Mouse (Mus musculus) kidney, adult 11 months (tissue): ENCODE measurements around the gene Plin5.

Experiments
- DNase-seq: peaks from one replicate; pipeline ENCODE4 v3.0.0; 2022

The Plin5 gene

GRCm38 (mm10) chr17:56117251-56117710 lies at the start of gene Plin5:
TSS of gene Plin5 (minus strand) at chr17:56117596.
- peak; percentile 78 for DNase-seq

GRCm38 (mm10) chr17:56165671-56166070 lies 48.3 kb upstream of the Plin5 start:
- no peak for DNase-seq

GRCm38 (mm10) chr17:56164510-56164909 lies 47.1 kb upstream of the Plin5 start:
- no peak for DNase-seq

- no peak for DNase-seq
Observed at GRCm38 (mm10) chr17:56163523-56164102, 46.2 kb upstream of the Plin5 start.

GRCm38 (mm10) chr17:56162231-56162774 lies 44.9 kb upstream of the Plin5 start, which contains the start of gene Tnfaip8l1:
TSS of gene Tnfaip8l1 (plus strand) at chr17:56162477.
- DNase-seq: peak; percentile 95

GRCm38 (mm10) chr17:56159729-56160128 lies 42.3 kb upstream of the Plin5 start:
- peak; percentile 57 for DNase-seq

GRCm38 (mm10) chr17:56153643-56154042 lies 36.2 kb upstream of the Plin5 start:
- DNase-seq: no peak

- DNase-seq: no peak
Observed at GRCm38 (mm10) chr17:56149897-56150296, 32.5 kb upstream of the Plin5 start.

GRCm38 (mm10) chr17:56148790-56149618 lies 31.6 kb upstream of the Plin5 start:
- no peak for DNase-seq

- DNase-seq: no peak
Observed at GRCm38 (mm10) chr17:56148280-56148679, 30.9 kb upstream of the Plin5 start.

GRCm38 (mm10) chr17:56147420-56147819 lies 30.0 kb upstream of the Plin5 start:
- DNase-seq: no peak

- no peak for DNase-seq
Observed at GRCm38 (mm10) chr17:56146131-56146530, 28.7 kb upstream of the Plin5 start.

- no peak for DNase-seq
Observed at GRCm38 (mm10) chr17:56144546-56144945, 27.1 kb upstream of the Plin5 start.

GRCm38 (mm10) chr17:56141702-56142605 lies 24.6 kb upstream of the Plin5 start:
- no peak for DNase-seq

- no peak for DNase-seq
Observed at GRCm38 (mm10) chr17:56139858-56140595, 22.6 kb upstream of the Plin5 start, which contains the start of gene Sema6b. TSS of gene Sema6b (minus strand) at chr17:56140343.

GRCm38 (mm10) chr17:56139355-56139754 lies 22.0 kb upstream of the Plin5 start:
- DNase-seq: no peak

- DNase-seq: no peak
Observed at GRCm38 (mm10) chr17:56137839-56138613, 20.6 kb upstream of the Plin5 start.

GRCm38 (mm10) chr17:56136558-56136957 lies 19.2 kb upstream of the Plin5 start:
- no peak for DNase-seq

GRCm38 (mm10) chr17:56134463-56134971 lies 17.1 kb upstream of the Plin5 start:
- DNase-seq: peak; percentile 55

- DNase-seq: peak; percentile 78
Observed at GRCm38 (mm10) chr17:56133457-56134363, 16.3 kb upstream of the Plin5 start.
